Mouse (Mus musculus): ENCODE data around the gene Hectd4. TPM values are rescaled to one million over a fixed set of nuclear protein-coding genes. Genes with fewer than 3 reads are reported as not detected.

Gene Hectd4
- polyA plus RNA-seq, 1 experiment from 2014 or later: 15.4 TPM

DNA sequence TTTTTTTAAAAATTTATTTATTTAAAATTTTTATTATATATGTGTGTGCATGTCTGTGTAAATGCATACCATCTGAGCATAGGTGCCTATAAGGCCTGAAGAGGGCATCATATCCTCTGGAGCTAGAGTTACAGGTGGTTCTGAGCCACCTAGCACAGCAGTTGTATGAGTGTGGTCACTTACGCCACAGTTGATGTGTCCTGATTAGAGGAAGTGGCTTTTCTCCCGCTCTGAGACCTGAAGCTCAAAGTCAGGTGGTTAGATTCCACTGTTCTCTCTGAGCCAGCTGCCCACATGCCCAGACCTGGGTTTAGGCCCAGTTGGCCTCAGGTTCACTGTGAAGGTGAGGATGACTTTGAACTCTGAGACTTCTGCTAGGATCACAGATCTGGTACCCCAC lies 44.6 kb downstream of the Hectd4 start:
- ATAC-seq (ENCODE audit: low FRiP score, low read depth): no peak
- 92% methylated on average over 2 of the region's 2 CpGs for WGBS
- H3K36me3 ChIP-seq: peaks cover 38% of the 10 kb centered on the region

GRCm38 (mm10) chr5:121266741-121267382 lies 46.8 kb downstream of the Hectd4 start:
- 91% methylated on average over 7 of the region's 7 CpGs for WGBS
- Histone ChIP-seq H3K4me2 (replicated peaks) (no peak overlapping the region), H3K27me3 (replicated peaks) (no peaks in the 10 kb centered on the region), H3K36me3 (peaks cover 53% of the 10 kb centered on the region), H3K9me3 (no peaks in the 10 kb centered on the region), H3K9ac (no peak overlapping the region), H3K4me3 (no peak overlapping the region), H3K27ac (no peak overlapping the region), H3K4me1 (no peaks in the 10 kb centered on the region)
- ATAC-seq (ENCODE audit: low FRiP score, low read depth): no peak

More for the DNA sequence above, 44.6 kb downstream of the Hectd4 start:
- Histone ChIP-seq H3K9me3 (no peaks in the 10 kb centered on the region), H3K27ac (no peak overlapping the region), H3K4me1 (no peaks in the 10 kb centered on the region), H3K27me3 (replicated peaks) (no peaks in the 10 kb centered on the region), H3K4me2 (replicated peaks) (no peak overlapping the region), H3K4me3 (no peak overlapping the region), H3K9ac (no peak overlapping the region)

DNA sequence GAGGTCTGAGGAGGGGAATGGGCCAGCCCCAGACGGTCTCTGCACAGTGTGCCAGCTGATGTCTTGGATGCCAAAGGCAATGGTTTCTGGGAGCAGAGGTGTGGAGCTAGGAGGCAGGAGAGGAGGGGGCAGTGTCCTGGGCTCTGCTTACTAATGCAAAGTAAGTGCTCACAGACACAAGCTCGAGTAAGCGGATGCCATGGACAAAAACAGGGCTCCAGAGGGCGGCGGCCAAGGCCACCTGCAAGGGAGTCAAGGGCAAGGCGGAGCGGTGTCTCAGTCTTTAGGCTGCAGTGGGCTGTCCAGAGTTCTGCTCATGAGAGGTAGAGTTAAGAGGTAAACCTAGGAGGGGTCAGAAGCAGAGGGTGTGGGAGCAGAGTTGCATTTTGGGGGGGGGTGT lies 51.0 kb downstream of the Hectd4 start:
- Histone ChIP-seq H3K36me3 (peaks cover 66% of the 10 kb centered on the region), H3K4me3 (no peak overlapping the region), H3K4me1 (no peaks in the 10 kb centered on the region), H3K27me3 (replicated peaks) (no peaks in the 10 kb centered on the region), H3K9ac (no peak overlapping the region), H3K9me3 (no peaks in the 10 kb centered on the region), H3K27ac (no peak overlapping the region), H3K4me2 (replicated peaks) (no peak overlapping the region)
- ATAC-seq (ENCODE audit: low FRiP score, low read depth): no peak
- 86% methylated on average over 7 of the region's 7 CpGs for WGBS

DNA sequence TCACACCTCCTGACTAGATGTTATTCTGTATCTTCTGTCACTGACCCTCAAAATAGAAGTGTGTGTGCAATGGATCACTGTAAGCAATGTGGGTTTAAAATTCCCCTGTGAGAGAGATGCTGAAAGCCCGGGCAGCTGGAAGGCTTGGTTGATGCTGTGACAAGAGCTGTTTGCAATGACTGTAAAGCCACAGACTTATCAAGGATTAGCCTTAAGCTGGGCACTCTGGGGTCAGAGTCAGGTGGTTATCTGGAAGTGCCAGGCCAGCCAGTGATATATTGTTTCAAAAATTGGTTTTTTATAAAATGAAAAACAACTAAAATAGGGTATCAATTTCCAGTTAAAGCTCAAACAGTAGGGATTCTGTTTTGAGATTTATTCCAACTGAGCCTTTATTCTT lies 56.8 kb downstream of the Hectd4 start:
- Histone ChIP-seq H3K4me1 (no peaks in the 10 kb centered on the region), H3K27me3 (replicated peaks) (no peaks in the 10 kb centered on the region), H3K27ac (no peak overlapping the region), H3K4me3 (no peak overlapping the region), H3K9me3 (no peaks in the 10 kb centered on the region), H3K4me2 (replicated peaks) (no peak overlapping the region), H3K36me3 (peaks cover 68% of the 10 kb centered on the region), H3K9ac (no peak overlapping the region)
- 92% methylated on average over 1 of the region's 1 CpGs for WGBS
- no peak for ATAC-seq (ENCODE audit: low FRiP score, low read depth)

DNA sequence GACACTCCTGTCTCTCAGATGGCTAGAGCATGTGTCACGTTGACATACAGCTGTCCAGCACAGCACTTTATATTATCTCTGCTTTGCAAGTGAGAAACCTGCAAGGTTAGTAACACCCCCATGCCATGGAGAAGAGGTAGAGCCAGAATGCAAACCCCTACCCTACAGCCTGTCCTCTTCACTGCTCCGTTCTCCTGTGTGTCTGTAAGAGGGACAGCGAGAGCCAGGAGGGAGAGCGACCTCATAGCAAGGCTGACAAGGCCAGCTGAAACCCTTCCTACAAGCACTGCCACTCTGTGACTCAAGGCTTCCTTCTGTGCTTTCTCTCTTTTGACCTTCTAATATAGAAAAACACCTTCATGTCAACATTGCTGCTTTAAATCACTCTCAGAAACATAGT lies 60.4 kb downstream of the Hectd4 start:
- Histone ChIP-seq H3K4me1 (no peaks in the 10 kb centered on the region), H3K36me3 (peaks cover 63% of the 10 kb centered on the region)
- no peak for ATAC-seq (ENCODE audit: low FRiP score, low read depth)

GRCm38 (mm10) chr5:121283051-121283450 lies 63.0 kb downstream of the Hectd4 start:
- H3K36me3 ChIP-seq: peaks cover 74% of the 10 kb centered on the region
- WGBS: 90% methylated on average over 9 of the region's 9 CpGs
- ATAC-seq (ENCODE audit: low FRiP score, low read depth): no peak
- H3K27ac ChIP-seq: no peak overlapping the region
- H3K4me3 ChIP-seq: no peak overlapping the region
- H3K4me1 ChIP-seq: no peaks in the 10 kb centered on the region
- H3K9me3 ChIP-seq: no peaks in the 10 kb centered on the region
- no peak overlapping the region for H3K9ac ChIP-seq
- H3K27me3 ChIP-seq (replicated peaks): no peaks in the 10 kb centered on the region
- no peak overlapping the region for H3K4me2 ChIP-seq (replicated peaks)

More for the DNA sequence above, 60.4 kb downstream of the Hectd4 start:
- no peaks in the 10 kb centered on the region for H3K27me3 ChIP-seq (replicated peaks)
- H3K4me3 ChIP-seq: no peak overlapping the region
- H3K4me2 ChIP-seq (replicated peaks): no peak overlapping the region
- H3K9ac ChIP-seq: no peak overlapping the region
- 94% methylated on average over 4 of the region's 4 CpGs for WGBS
- no peak overlapping the region for H3K27ac ChIP-seq
- no peaks in the 10 kb centered on the region for H3K9me3 ChIP-seq

- H3K4me3 ChIP-seq: no peak overlapping the region
- no peak overlapping the region for H3K27ac ChIP-seq
- H3K9ac ChIP-seq: no peak overlapping the region
- no peak for ATAC-seq (ENCODE audit: low FRiP score, low read depth)
- H3K27me3 ChIP-seq (replicated peaks): no peaks in the 10 kb centered on the region
- H3K4me2 ChIP-seq (replicated peaks): no peak overlapping the region
- H3K9me3 ChIP-seq: no peaks in the 10 kb centered on the region
- WGBS: 89% methylated on average over 5 of the region's 5 CpGs
- H3K4me1 ChIP-seq: no peaks in the 10 kb centered on the region
- peaks cover 70% of the 10 kb centered on the region for H3K36me3 ChIP-seq
These were observed 64.8 kb downstream of the Hectd4 start for GRCm38 (mm10) chr5:121284816-121285215.

DNA sequence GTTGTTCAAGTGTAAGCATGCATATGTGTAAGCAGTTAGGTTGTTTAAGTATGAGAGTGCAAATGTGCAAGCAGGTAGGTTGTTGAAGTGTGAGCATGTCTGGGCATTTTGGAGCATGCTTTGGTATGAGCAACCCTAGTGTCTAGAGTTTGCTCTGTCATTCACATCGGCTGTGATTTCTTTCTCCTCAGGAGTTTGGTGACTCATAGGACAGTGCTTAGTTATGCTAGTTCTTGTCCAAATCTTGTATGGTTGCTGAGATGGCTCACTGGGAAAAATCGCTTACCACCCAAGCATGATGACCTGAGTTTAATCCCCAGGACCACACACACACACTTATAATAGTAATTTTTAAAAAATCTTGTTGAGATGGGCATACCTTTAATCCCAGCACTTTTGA lies 67.2 kb downstream of the Hectd4 start:
- Histone ChIP-seq H3K9me3 (no peaks in the 10 kb centered on the region), H3K27me3 (replicated peaks) (no peaks in the 10 kb centered on the region), H3K4me2 (replicated peaks) (no peak overlapping the region), H3K36me3 (peaks cover 71% of the 10 kb centered on the region), H3K9ac (no peak overlapping the region), H3K4me1 (no peaks in the 10 kb centered on the region), H3K4me3 (no peak overlapping the region), H3K27ac (no peak overlapping the region)
- WGBS: 95% methylated on average over 2 of the region's 2 CpGs
- no peak for ATAC-seq (ENCODE audit: low FRiP score, low read depth)

DNA sequence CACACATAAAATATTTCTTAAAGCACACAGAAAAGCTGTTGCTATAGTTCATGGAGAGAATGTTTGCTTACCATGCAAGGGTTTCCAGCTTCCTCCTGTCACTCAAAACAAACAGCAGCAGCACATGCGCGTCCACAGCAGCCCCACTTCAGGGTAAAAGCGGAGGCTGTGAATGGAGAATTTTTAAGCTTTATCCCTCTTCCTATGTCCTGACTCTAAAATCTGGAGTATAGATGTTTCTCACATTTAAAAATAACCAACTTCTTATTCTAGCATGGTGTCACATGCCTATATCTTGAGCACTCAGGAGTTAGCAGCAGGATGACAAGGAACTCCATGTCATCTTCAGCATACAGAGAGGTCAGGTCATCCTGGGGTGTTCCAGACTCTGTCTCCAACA lies 70.3 kb downstream of the Hectd4 start:
- ATAC-seq (ENCODE audit: low FRiP score, low read depth): no peak
- Histone ChIP-seq H3K9me3 (no peaks in the 10 kb centered on the region), H3K4me3 (no peak overlapping the region), H3K27me3 (replicated peaks) (no peaks in the 10 kb centered on the region), H3K4me1 (no peaks in the 10 kb centered on the region), H3K36me3 (peaks cover 77% of the 10 kb centered on the region), H3K4me2 (replicated peaks) (no peak overlapping the region), H3K27ac (no peak overlapping the region), H3K9ac (no peak overlapping the region)
- 93% methylated on average over 3 of the region's 3 CpGs for WGBS

- 90% methylated on average over 16 of the region's 16 CpGs for WGBS
- peaks cover 82% of the 10 kb centered on the region for H3K36me3 ChIP-seq
- no peak for ATAC-seq (ENCODE audit: low FRiP score, low read depth)
- no peaks in the 10 kb centered on the region for H3K27me3 ChIP-seq (replicated peaks)
- H3K9me3 ChIP-seq: no peaks in the 10 kb centered on the region
- no peak overlapping the region for H3K4me3 ChIP-seq
- H3K4me2 ChIP-seq (replicated peaks): no peak overlapping the region
- H3K27ac ChIP-seq: no peak overlapping the region
- no peaks in the 10 kb centered on the region for H3K4me1 ChIP-seq
- H3K9ac ChIP-seq: no peak overlapping the region
These were observed 72.5 kb downstream of the Hectd4 start for GRCm38 (mm10) chr5:121292309-121293165.

DNA sequence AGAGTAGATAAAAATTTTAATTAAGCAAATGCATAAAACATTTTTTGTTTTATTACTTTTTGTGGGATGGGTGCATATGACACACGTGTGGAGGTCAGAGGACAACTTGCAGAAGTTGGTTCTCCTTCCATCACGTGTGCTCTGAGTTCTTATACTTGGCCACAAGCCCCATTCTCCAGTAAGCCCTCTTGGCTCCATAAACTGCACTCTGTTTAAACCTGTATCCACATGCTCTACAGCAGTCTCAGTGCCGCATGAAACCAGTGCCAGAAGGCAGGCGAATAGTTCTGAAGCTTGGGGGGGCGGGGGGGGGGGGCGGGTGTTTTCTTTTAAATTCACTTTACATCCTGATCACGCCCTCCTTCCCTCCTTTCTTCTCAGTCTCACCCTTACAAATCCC lies 85.0 kb downstream of the Hectd4 start:
- Histone ChIP-seq H3K4me3 (no peak overlapping the region), H3K4me1 (no peaks in the 10 kb centered on the region), H3K36me3 (peaks cover 91% of the 10 kb centered on the region), H3K27ac (no peak overlapping the region), H3K9ac (no peak overlapping the region), H3K4me2 (replicated peaks) (no peak overlapping the region), H3K9me3 (no peaks in the 10 kb centered on the region), H3K27me3 (replicated peaks) (no peaks in the 10 kb centered on the region)
- ATAC-seq (ENCODE audit: low FRiP score, low read depth): no peak
- WGBS: 92% methylated on average over 7 of the region's 7 CpGs

DNA sequence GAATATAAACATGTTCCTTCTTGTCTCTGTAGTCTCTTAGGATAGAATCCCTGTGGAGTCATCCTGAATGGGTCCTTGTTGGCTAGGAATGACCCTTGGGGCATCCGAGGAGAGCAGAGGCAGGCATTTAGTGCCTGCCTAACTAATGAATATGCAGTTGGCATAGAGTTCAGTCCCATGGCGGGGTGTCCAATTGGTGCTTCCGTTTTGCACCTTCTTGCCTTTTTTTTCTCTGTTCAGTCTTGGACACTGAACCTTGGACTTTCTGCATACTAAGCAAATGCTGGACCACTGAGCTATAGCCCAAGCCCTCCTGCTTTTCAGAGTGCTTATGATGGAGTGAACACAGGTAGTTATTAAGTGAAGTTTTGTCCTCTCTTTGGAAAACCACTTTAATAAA lies 87.6 kb downstream of the Hectd4 start:
- no peak overlapping the region for H3K4me3 ChIP-seq
- H3K27ac ChIP-seq: no peak overlapping the region
- H3K4me1 ChIP-seq: no peaks in the 10 kb centered on the region
- H3K9ac ChIP-seq: no peak overlapping the region
- no peak overlapping the region for H3K4me2 ChIP-seq (replicated peaks)
- WGBS: 62% methylated on average over 3 of the region's 3 CpGs
- H3K36me3 ChIP-seq: peaks cover 97% of the 10 kb centered on the region
- ATAC-seq (ENCODE audit: low FRiP score, low read depth): no peak
- H3K27me3 ChIP-seq (replicated peaks): no peaks in the 10 kb centered on the region
- no peaks in the 10 kb centered on the region for H3K9me3 ChIP-seq

DNA sequence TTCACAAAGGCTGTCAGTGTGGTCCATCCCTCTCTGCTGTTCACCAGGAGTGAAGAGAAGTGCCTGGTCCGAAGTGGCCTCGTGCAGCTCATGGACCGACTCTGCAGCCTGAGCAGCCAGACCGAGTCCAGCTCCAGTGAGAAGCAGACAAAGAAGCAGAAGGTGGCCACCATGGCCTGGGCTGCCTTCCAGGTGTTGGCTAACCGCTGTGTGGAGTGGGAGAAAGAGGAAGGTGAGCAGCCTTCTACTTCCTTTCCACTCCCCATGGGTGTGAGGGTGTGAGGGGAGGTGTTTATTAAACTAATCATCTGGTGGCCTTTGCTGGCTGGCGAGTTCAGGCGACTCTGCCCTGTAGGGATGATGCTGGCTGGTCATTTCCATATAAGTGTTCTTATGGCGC lies 91.6 kb downstream of the Hectd4 start:
- H3K4me2 ChIP-seq (replicated peaks): no peak overlapping the region
- ATAC-seq (ENCODE audit: low FRiP score, low read depth): no peak
- no peaks in the 10 kb centered on the region for H3K4me1 ChIP-seq
- no peaks in the 10 kb centered on the region for H3K9me3 ChIP-seq
- peaks cover 99% of the 10 kb centered on the region for H3K36me3 ChIP-seq
- WGBS: 94% methylated on average over 8 of the region's 8 CpGs
- no peak overlapping the region for H3K4me3 ChIP-seq
- no peak overlapping the region for H3K27ac ChIP-seq
- no peak overlapping the region for H3K9ac ChIP-seq
- H3K27me3 ChIP-seq (replicated peaks): no peaks in the 10 kb centered on the region
